Mouse (Mus musculus) liver, embryonic 14.5 days (tissue): ENCODE data around the gene Fcgrt.

Experiments
- CTCF ChIP-seq: IDR thresholded peaks from 2 replicates; pipeline ENCODE4 v1.5.1; 2016; ENCODE audit warnings: antibody characterized with exemption, low read depth, control low read depth
- EP300 ChIP-seq: IDR thresholded peaks from 2 replicates; pipeline ENCODE4 v1.6.1; 2016; ENCODE audit warnings: antibody characterized with exemption, low read depth

DNA sequence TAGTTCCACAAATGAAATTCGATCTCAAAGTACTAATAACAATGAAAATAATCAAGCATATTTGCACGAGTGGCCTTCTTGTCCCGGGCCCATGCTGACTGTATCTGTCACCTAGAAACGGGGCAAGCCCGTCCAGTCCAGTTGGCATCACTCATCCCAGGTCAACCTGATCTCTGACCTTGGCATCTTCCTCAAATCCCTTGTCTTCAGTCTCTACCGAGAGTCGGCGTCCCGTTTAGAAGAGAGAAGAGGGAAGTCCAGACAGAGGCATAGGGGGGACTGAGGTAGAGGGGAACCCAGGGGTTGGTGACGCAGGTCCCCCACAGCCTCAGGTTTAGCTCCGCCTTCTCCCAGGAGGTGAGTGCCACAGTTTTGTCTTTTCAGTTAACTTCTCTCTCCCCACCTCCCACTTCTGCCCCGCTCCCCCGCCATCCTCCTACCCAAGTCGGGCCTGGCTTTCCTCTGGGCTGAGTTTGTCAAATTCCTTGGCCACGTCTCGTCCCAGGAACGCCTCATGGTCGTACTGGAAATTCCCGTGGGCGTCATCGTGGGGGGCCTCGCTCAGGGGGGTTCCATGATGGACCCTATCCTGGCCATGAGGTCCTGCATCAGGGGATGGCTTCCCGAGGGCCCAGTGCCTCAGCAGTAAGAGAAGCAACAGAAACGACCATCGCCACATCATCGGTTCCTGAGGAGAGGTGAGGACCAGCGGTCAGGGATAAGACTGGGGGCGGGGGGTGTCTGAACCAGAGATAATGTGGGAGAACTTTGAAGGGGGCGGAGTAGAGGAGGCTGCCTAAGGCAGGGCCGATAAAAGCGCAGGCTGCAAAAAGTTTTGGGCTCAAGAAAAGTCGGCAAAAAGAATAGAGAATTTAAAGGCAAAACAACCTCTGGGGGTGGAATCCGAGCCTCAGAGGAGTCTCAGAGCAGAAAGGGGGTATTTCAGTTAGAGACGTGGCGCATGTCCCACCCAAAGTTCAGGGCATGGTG lies 12.4 kb downstream of the Fcgrt start:
- TF ChIP-seq CTCF (no peak), EP300 (no peak)
